Mouse (Mus musculus) MEL (cell line): ENCODE measurements around the gene Has3. TPM values are rescaled to one million over a fixed set of nuclear protein-coding genes. Genes with fewer than 3 reads are reported as not detected.

ENCODE experiments used
- DNase-seq: peaks from one replicate; pipeline ENCODE4 v3.0.0; 2011; ENCODE audit warnings: low read depth, low spot score
- H3K27ac ChIP-seq: 2 replicates; pipeline ENCODE4 v1.5.1; 2012; ENCODE audit warnings: low read depth, mild to moderate bottlenecking, control low read depth, low read length, moderate library complexity; ENCODE audit not compliant: control insufficient read depth
- H3K27me3 ChIP-seq, 2 experiments: fragments of 150-350 bp in 1 of 2; sonication (generic) in 1 of 2; 2 replicates each; pipeline ENCODE4 v1.6.1; 2012; ENCODE audit warnings: low read length in 2 of 2, mild to moderate bottlenecking in 2 of 2, improper control_type of control experiment in 1 of 2, moderate library complexity in 1 of 2; ENCODE audit not compliant: insufficient read depth in 2 of 2, control insufficient read depth in 1 of 2
- H3K36me3 ChIP-seq, 2 experiments: 2 replicates each; pipeline ENCODE4 v1.6.1; 2012 to 2014; ENCODE audit warnings: low read length in 2 of 2, improper control_type of control experiment in 1 of 2, inconsistent platforms in 1 of 2, mild to moderate bottlenecking in 1 of 2; ENCODE audit not compliant: insufficient read depth in 2 of 2, control insufficient read depth in 1 of 2
- H3K4me1 ChIP-seq, 2 experiments: fragments of 150-350 bp in 1 of 2; sonication (generic) in 1 of 2; 2 replicates each; pipeline ENCODE4 v1.6.1; 2012; ENCODE audit warnings: low read length in 2 of 2, improper control_type of control experiment in 1 of 2, mild to moderate bottlenecking in 1 of 2; ENCODE audit not compliant: insufficient read depth in 2 of 2, control insufficient read depth in 1 of 2
- H3K4me3 ChIP-seq, 2 experiments: fragments of 150-350 bp in 1 of 2; sonication (generic) in 1 of 2; 2 replicates each; pipeline ENCODE4 v1.5.1; 2012; ENCODE audit warnings: low read depth in 2 of 2, low read length in 2 of 2, mild to moderate bottlenecking in 2 of 2, moderate library complexity in 2 of 2, control low read depth in 1 of 2, improper control_type of control experiment in 1 of 2; ENCODE audit not compliant: control insufficient read depth in 1 of 2, insufficient read depth in 1 of 2
- H3K79me2 ChIP-seq: 2 replicates; pipeline ENCODE4 v1.6.1; 2012; ENCODE audit warnings: mild to moderate bottlenecking, low read length, moderate library complexity; ENCODE audit not compliant: control insufficient read depth, poor library complexity, insufficient read depth
- H3K9ac ChIP-seq: 2 replicates; pipeline ENCODE4 v1.6.1; 2012; ENCODE audit warnings: low read depth, mild to moderate bottlenecking, control low read depth, low read length, moderate library complexity; ENCODE audit not compliant: control insufficient read depth, poor library complexity, severe bottlenecking
- H3K9me3 ChIP-seq: fragments of 150-350 bp; sonication (generic); replicated peaks from 2 replicates; pipeline ENCODE4 v1.6.1; 2012; ENCODE audit warnings: mild to moderate bottlenecking, low read length, improper control_type of control experiment, moderate library complexity; ENCODE audit not compliant: insufficient read depth
- BHLHE40 ChIP-seq: IDR thresholded peaks from 2 replicates; pipeline ENCODE4 v1.6.1; 2012; ENCODE audit warnings: low read depth, mild to moderate bottlenecking, inconsistent platforms, low read length, improper control_type of control experiment, borderline replicate concordance
- CHD1 ChIP-seq: IDR thresholded peaks from 2 replicates; pipeline ENCODE4 v1.6.1; 2012; ENCODE audit warnings: low read depth, mild to moderate bottlenecking, inconsistent platforms, low read length, improper control_type of control experiment
- CHD2 ChIP-seq: IDR thresholded peaks from 2 replicates; pipeline ENCODE4 v1.6.1; 2011; ENCODE audit warnings: low read length, improper control_type of control experiment
- EP300 ChIP-seq, 2 experiments: IDR thresholded peaks; 2 replicates each; pipeline ENCODE4 v1.6.1; 2011; ENCODE audit warnings: improper control_type of control experiment in 2 of 2, low read length in 2 of 2, low read depth in 1 of 2, mild to moderate bottlenecking in 1 of 2
- ETS1 ChIP-seq: IDR thresholded peaks from 2 replicates; pipeline ENCODE4 v1.6.1; 2012; ENCODE audit warnings: low read depth, mild to moderate bottlenecking, inconsistent platforms, low read length, improper control_type of control experiment, moderate library complexity
- GABPA ChIP-seq: IDR thresholded peaks from 2 replicates; pipeline ENCODE4 v1.6.1; 2012; ENCODE audit warnings: low read depth, mild to moderate bottlenecking, inconsistent platforms, low read length, improper control_type of control experiment, moderate library complexity
- GATA1 ChIP-seq: IDR thresholded peaks from 2 replicates; pipeline ENCODE4 v1.6.1; 2011; ENCODE audit warnings: low read depth, low read length, improper control_type of control experiment
- HCFC1 ChIP-seq: IDR thresholded peaks from 2 replicates; pipeline ENCODE4 v1.6.1; 2012; ENCODE audit warnings: low read depth, mild to moderate bottlenecking, inconsistent platforms, low read length, improper control_type of control experiment, moderate library complexity
- JUND ChIP-seq: IDR thresholded peaks from 2 replicates; pipeline ENCODE4 v1.6.1; 2011; ENCODE audit warnings: low read depth, mild to moderate bottlenecking, improper control_type of control experiment, low read length
- KAT2A ChIP-seq: conservative IDR thresholded peaks from 2 replicates; pipeline ENCODE4 v1.6.1; 2012; ENCODE audit warnings: low read depth, low read length, improper control_type of control experiment, inconsistent platforms
- MAZ ChIP-seq: IDR thresholded peaks from 2 replicates; pipeline ENCODE4 v1.6.1; 2012; ENCODE audit warnings: low read depth, mild to moderate bottlenecking, inconsistent platforms, low read length, improper control_type of control experiment
- MYB ChIP-seq: IDR thresholded peaks from 2 replicates; pipeline ENCODE4 v1.6.1; 2011; ENCODE audit warnings: mild to moderate bottlenecking, low read depth, low read length, improper control_type of control experiment
- MYC ChIP-seq: IDR thresholded peaks from 2 replicates; pipeline ENCODE4 v1.6.1; 2011; ENCODE audit warnings: low read depth, mild to moderate bottlenecking, low read length, improper control_type of control experiment, moderate library complexity
- NRF1 ChIP-seq: IDR thresholded peaks from 2 replicates; pipeline ENCODE4 v1.6.1; 2014; ENCODE audit warnings: low read depth, mild to moderate bottlenecking, inconsistent platforms, low read length, improper control_type of control experiment, moderate library complexity; ENCODE audit not compliant: poor library complexity, insufficient read depth, severe bottlenecking
- RAD21 ChIP-seq: IDR thresholded peaks from 2 replicates; pipeline ENCODE4 v1.6.1; 2011; ENCODE audit warnings: mild to moderate bottlenecking, low read depth, low read length, improper control_type of control experiment
- RCOR1 ChIP-seq: IDR thresholded peaks from 2 replicates; pipeline ENCODE4 v1.6.1; 2012; ENCODE audit warnings: low read depth, mild to moderate bottlenecking, inconsistent platforms, low read length, improper control_type of control experiment
- SIN3A ChIP-seq: IDR thresholded peaks from 2 replicates; pipeline ENCODE4 v1.6.1; 2012; ENCODE audit warnings: low read length, improper control_type of control experiment, inconsistent platforms
- SMC3 ChIP-seq: IDR thresholded peaks from 2 replicates; pipeline ENCODE4 v1.6.1; 2011; ENCODE audit warnings: low read depth, low read length, improper control_type of control experiment
- TAL1 ChIP-seq: IDR thresholded peaks from 2 replicates; pipeline ENCODE4 v1.6.1; 2012; ENCODE audit warnings: mild to moderate bottlenecking, inconsistent platforms, low read length, moderate library complexity, mixed read lengths
- TCF12 ChIP-seq: IDR thresholded peaks from 2 replicates; pipeline ENCODE4 v1.6.1; 2014; ENCODE audit warnings: low read depth, mild to moderate bottlenecking, inconsistent platforms, low read length, improper control_type of control experiment, moderate library complexity
- UBTF ChIP-seq: IDR thresholded peaks from 2 replicates; pipeline ENCODE4 v1.6.1; 2012; ENCODE audit warnings: low read depth, mild to moderate bottlenecking, inconsistent platforms, low read length, improper control_type of control experiment, moderate library complexity, borderline replicate concordance; ENCODE audit not compliant: insufficient read depth
- USF1 ChIP-seq: IDR thresholded peaks from 2 replicates; pipeline ENCODE4 v1.6.1; 2014; ENCODE audit warnings: low read depth, mild to moderate bottlenecking, inconsistent platforms, low read length, improper control_type of control experiment, moderate library complexity
- USF2 ChIP-seq, 2 experiments: IDR thresholded peaks; 2 replicates each; pipeline ENCODE4 v1.6.1; 2011 to 2012; ENCODE audit warnings: improper control_type of control experiment in 2 of 2, low read length in 2 of 2, borderline replicate concordance in 1 of 2, inconsistent platforms in 1 of 2, low read depth in 1 of 2, mild to moderate bottlenecking in 1 of 2; ENCODE audit not compliant: insufficient read depth in 1 of 2
- ZC3H11A ChIP-seq: IDR thresholded peaks from 2 replicates; pipeline ENCODE4 v1.6.1; 2012; ENCODE audit warnings: low read depth, mild to moderate bottlenecking, inconsistent platforms, low read length, improper control_type of control experiment
- polyA plus RNA-seq, 2 experiments: library from polyadenylated mRNA; stranded (reverse) in 1 of 2; unstranded in 1 of 2; fragments of >175 nt in 1 of 2; fragments of >200 nt in 1 of 2; gene quantifications; 2 replicates each; pipeline versions ENCODE4 v1.2.1 to v1.2.4; 2012; ENCODE audit warnings: low replicate concordance in 2 of 2, low read depth in 1 of 2; ENCODE audit not compliant: insufficient read length in 2 of 2, insufficient read depth in 1 of 2, missing spikeins in 1 of 2
- total RNA-seq: library from RNA; depleted of rRNA; stranded (reverse); fragments of 300-350 nt; gene quantifications from 2 replicates; pipeline ENCODE4 v1.2.3, GENCODE M21; 2012

Gene Has3
- total and polyA plus RNA-seq, 3 experiments, result 0.40 to 5.8 TPM; not detected in 1

GRCm38 (mm10) chr8:106828921-106829320 is 41.1 kb upstream of the Has3 start:
- H3K27ac ChIP-seq, result no peak overlapping the region
- H3K36me3 ChIP-seq, result no peaks in the 10 kb centered on the region
- no peaks in the 10 kb centered on the region for H3K79me2 ChIP-seq
- DNase-seq, result no peak
- TF ChIP-seq JUND, result no peak
- TF ChIP-seq CHD2, result no peak
- no peak for TF ChIP-seq NRF1
- TF ChIP-seq TCF12, result no peak
- TF ChIP-seq CHD1, result no peak
- no peak for TF ChIP-seq KAT2A
- TF ChIP-seq MAZ, result no peak
- TF ChIP-seq TAL1, result no peak
- no peak for TF ChIP-seq EP300 (IDR thresholded peaks at IDR 0.05; ENCODE audit: low read depth in 1 of 2, low read length in 2 of 2)
- no peak for TF ChIP-seq GATA1
- no peak for TF ChIP-seq ETS1
- no peak for TF ChIP-seq USF1
- no peak for TF ChIP-seq SIN3A
- no peak for TF ChIP-seq BHLHE40
- no peak for TF ChIP-seq RCOR1
- no peak for TF ChIP-seq SMC3
- TF ChIP-seq USF2 (IDR thresholded peaks at IDR 0.05; ENCODE audit: borderline replicate concordance in 1 of 2, insufficient read depth in 1 of 2, low read depth in 1 of 2, low read length in 2 of 2), result no peak
- no peak for TF ChIP-seq HCFC1
- TF ChIP-seq MYB, result no peak
- no peak for TF ChIP-seq MYC
- H3K9me3 ChIP-seq, result no peaks in the 10 kb centered on the region
- H3K27me3 ChIP-seq, result no peaks in the 10 kb centered on the region
- H3K9ac ChIP-seq, result no peak overlapping the region
- H3K4me1 ChIP-seq, result no peaks in the 10 kb centered on the region
- H3K4me3 ChIP-seq, result no peak overlapping the region

DNA sequence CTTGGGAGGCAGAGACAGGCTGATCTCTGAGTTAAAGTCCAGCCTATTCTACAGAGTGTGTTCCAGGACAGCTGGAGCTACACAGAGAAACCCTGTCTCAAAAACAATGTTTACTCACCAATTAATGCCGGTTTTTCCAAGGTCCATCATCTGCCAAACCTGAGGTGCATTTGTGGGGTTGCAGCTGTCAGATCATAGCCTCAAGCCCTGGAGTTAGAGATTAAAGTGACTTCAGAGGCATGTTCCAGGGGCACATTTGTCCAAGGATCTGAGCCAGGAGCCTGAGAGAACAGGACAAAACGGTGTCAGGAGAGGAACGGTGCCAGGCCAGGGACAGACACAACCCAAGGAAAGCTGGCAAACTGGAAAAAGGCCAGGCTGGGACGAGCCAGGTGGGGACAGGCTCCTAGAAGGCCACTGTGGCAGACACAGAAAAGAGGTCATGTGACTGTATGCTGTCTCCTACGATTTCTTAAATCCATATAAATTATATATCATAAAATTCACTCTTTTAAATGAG is 40.5 kb upstream of the Has3 start:
- Histone ChIP-seq H3K36me3 (no peaks in the 10 kb centered on the region), H3K9ac (no peak overlapping the region), H3K27me3 (no peaks in the 10 kb centered on the region), H3K79me2 (no peaks in the 10 kb centered on the region), H3K27ac (no peak overlapping the region), H3K9me3 (no peaks in the 10 kb centered on the region), H3K4me1 (no peaks in the 10 kb centered on the region), H3K4me3 (no peak overlapping the region)
- DNase-seq, result no peak
- no peak for TF ChIP-seq MYB
- TF ChIP-seq HCFC1, result no peak
- no peak for TF ChIP-seq UBTF
- no peak for TF ChIP-seq ZC3H11A
- TF ChIP-seq MYC, result no peak
- no peak for TF ChIP-seq RAD21
- no peak for TF ChIP-seq CHD1
- no peak for TF ChIP-seq GABPA
- TF ChIP-seq NRF1, result no peak
- TF ChIP-seq CHD2, result no peak
- TF ChIP-seq BHLHE40, result no peak
- TF ChIP-seq SMC3, result no peak
- no peak for TF ChIP-seq MAZ
- no peak for TF ChIP-seq TAL1
